Mouse (Mus musculus) forebrain, embryonic 16.5 days (tissue): ENCODE results near the gene Rpl7l1. TPM values are rescaled to one million over a fixed set of nuclear protein-coding genes. Genes with fewer than 3 reads are reported as not detected.

Source experiments
- polyA plus RNA-seq: library from polyadenylated mRNA; unstranded; fragments of >200 nt; fragmentation: Nextera tagmentation; extraction: Ambion mirVana; gene quantifications from 2 replicates; pipeline ENCODE4 v1.2.1, GENCODE M21; 2015

The Rpl7l1 gene
- polyA plus RNA-seq, 1 experiment from 2014 or later, result 107 TPM

Other genes starting within 250 kb of the Rpl7l1 start
- 17.3 and 19.8 TPM in 2 replicates for gene Cul9, start 236.3 kb downstream of the Rpl7l1 start, polyA plus RNA-seq
- 3.4 and 3.6 TPM in 2 replicates for gene Srf, start 226.5 kb downstream of the Rpl7l1 start, polyA plus RNA-seq
- 33.9 and 36.5 TPM in 2 replicates for gene Ptk7, start 153.2 kb downstream of the Rpl7l1 start, polyA plus RNA-seq
- 42.8 and 43.9 TPM in 2 replicates for gene Klc4, start 136.7 kb downstream of the Rpl7l1 start, polyA plus RNA-seq
- 66.1 and 74.9 TPM in 2 replicates for gene Mrpl2, start 136.4 kb downstream of the Rpl7l1 start, polyA plus RNA-seq
- gene Cul7, start 132.3 kb downstream of the Rpl7l1 start, polyA plus RNA-seq, result 38.8 and 42.8 TPM in 2 replicates
- gene Rrp36, start 108.3 kb downstream of the Rpl7l1 start, polyA plus RNA-seq, result 47.7 and 51.1 TPM in 2 replicates
- 208 and 240 TPM in 2 replicates for gene Mea1, start 103.9 kb downstream of the Rpl7l1 start, polyA plus RNA-seq
- 191 and 194 TPM in 2 replicates for gene Klhdc3, start 101.8 kb downstream of the Rpl7l1 start, polyA plus RNA-seq
- gene Ppp2r5d, start 77.6 kb downstream of the Rpl7l1 start, polyA plus RNA-seq, result 87.5 and 96.6 TPM in 2 replicates
- 22.7 and 24.6 TPM in 2 replicates for gene Pex6, start 71.2 kb downstream of the Rpl7l1 start, polyA plus RNA-seq
- gene Gnmt, start 53.5 kb downstream of the Rpl7l1 start, polyA plus RNA-seq, result 0.93 and 1.1 TPM in 2 replicates
- 61.9 and 64.5 TPM in 2 replicates for gene Cnpy3, start 30.5 kb downstream of the Rpl7l1 start, polyA plus RNA-seq
- gene Ptcra, start 19.0 kb downstream of the Rpl7l1 start, polyA plus RNA-seq, result 0.39 TPM in 1 of 2 replicates, not detected in the other
- gene 2310039H08Rik, start 10.0 kb downstream of the Rpl7l1 start, polyA plus RNA-seq, result 52.8 and 56.0 TPM in 2 replicates
- gene Bicral, start 75.8 kb upstream of the Rpl7l1 start, polyA plus RNA-seq, result 8.8 and 10.0 TPM in 2 replicates
- 52.6 and 55.6 TPM in 2 replicates for gene Tbcc, start 108.0 kb upstream of the Rpl7l1 start, polyA plus RNA-seq
- not detected in 2 replicates for gene Prph2, start 127.8 kb upstream of the Rpl7l1 start, polyA plus RNA-seq
- gene Ubr2, start 227.9 kb upstream of the Rpl7l1 start, polyA plus RNA-seq, result 16.0 and 16.9 TPM in 2 replicates